Mouse (Mus musculus) C2C12 (cell line): ENCODE measurements at regions not wholly inside any gene's neighbourhood (a gene's known extent, or its start where the extent isn't known, plus 50 kb on each side); places are given as distances from the start of the nearest gene placed in this dataset.

Source experiments
- CTCF ChIP-seq: IDR thresholded peaks from one replicate; pipeline ENCODE4 v1.5.1; 2011; ENCODE audit not compliant: control insufficient read depth, insufficient read depth, insufficient read length
- MAX ChIP-seq: IDR thresholded peaks from one replicate; pipeline ENCODE4 v1.6.1; 2011; ENCODE audit warnings: mild to moderate bottlenecking, control low read depth

- TF ChIP-seq CTCF (no peak), MAX (no peak)
Measured at GRCm38 (mm10) chr8:89516602-89517001, 472.6 kb upstream of the Sall1 start.
